Mouse (Mus musculus) midbrain, embryonic 13.5 days (tissue): ENCODE measurements around the gene Igf1r. TPM values are rescaled to one million over a fixed set of nuclear protein-coding genes. Genes with fewer than 3 reads are reported as not detected.

Experiments used
- ATAC-seq: fragments of 200-750 bp; cut with Nextera tagmentation; 2 replicates; pipeline ENCODE4 v1.8.0; 2017; ENCODE audit warnings: mild to moderate bottlenecking, moderate TSS enrichment, moderate library complexity
- H3K27ac ChIP-seq: fragments of 300-500 bp; sonication (generic); 2 replicates; pipeline ENCODE4 v1.5.1; 2015; ENCODE audit warnings: inconsistent platforms, mild to moderate bottlenecking, moderate library complexity
- H3K27me3 ChIP-seq: fragments of 300-500 bp; sonication (generic); 2 replicates; pipeline ENCODE4 v1.6.1; 2015; ENCODE audit warnings: mild to moderate bottlenecking, inconsistent platforms
- H3K36me3 ChIP-seq: fragments of 300-500 bp; sonication (generic); 2 replicates; pipeline ENCODE4 v1.6.1; 2015; ENCODE audit warnings: mild to moderate bottlenecking, inconsistent platforms
- H3K4me1 ChIP-seq: fragments of 300-500 bp; sonication (generic); replicated peaks from 2 replicates; pipeline ENCODE4 v1.6.1; 2015; ENCODE audit warnings: inconsistent platforms
- H3K4me2 ChIP-seq: fragments of 300-500 bp; sonication (generic); replicated peaks from 2 replicates; pipeline ENCODE4 v1.6.1; 2015; ENCODE audit warnings: moderate library complexity, mild to moderate bottlenecking, inconsistent platforms
- H3K4me3 ChIP-seq: fragments of 300-500 bp; sonication (generic); replicated peaks from 2 replicates; pipeline ENCODE4 v1.5.1; 2015; ENCODE audit warnings: mild to moderate bottlenecking, inconsistent platforms
- H3K9ac ChIP-seq: fragments of 300-500 bp; sonication (generic); replicated peaks from 2 replicates; pipeline ENCODE4 v1.6.1; 2015; ENCODE audit warnings: mild to moderate bottlenecking, inconsistent platforms
- H3K9me3 ChIP-seq: fragments of 300-500 bp; sonication (generic); 2 replicates; pipeline ENCODE4 v1.6.1; 2016; ENCODE audit warnings: mild to moderate bottlenecking, inconsistent platforms
- WGBS: fragments of 180-500 bp; shearing (Covaris S2); methylation state at CpG from one replicate; pipeline ENCODE4 v1.1.7; 2015; 5-methylcytosine and 5-hydroxymethylcytosine counted together
- polyA plus RNA-seq: library from polyadenylated mRNA; unstranded; fragments of >200 nt; fragmentation: Nextera tagmentation; extraction: Ambion mirVana; gene quantifications from 2 replicates; pipeline ENCODE4 v1.2.1, GENCODE M21; 2015

The Igf1r gene
- polyA plus RNA-seq, 1 experiment from 2014 or later = 31.4 TPM

GRCm38 (mm10) chr7:67960701-67961100 is 8.1 kb downstream of the Igf1r start:
- Histone ChIP-seq H3K36me3 (no peaks in the 10 kb centered on the region), H3K4me2 (no peak overlapping the region), H3K27ac (no peak overlapping the region), H3K4me1 (peaks cover 69% of the 10 kb centered on the region), H3K9me3 (no peaks in the 10 kb centered on the region), H3K4me3 (no peak overlapping the region), H3K9ac (no peak overlapping the region), H3K27me3 (no peaks in the 10 kb centered on the region)
- no peak for ATAC-seq
- 47% methylated on average over 9 of the region's 9 CpGs for WGBS

GRCm38 (mm10) chr7:67961567-67962267 is 9.1 kb downstream of the Igf1r start:
- H3K27ac ChIP-seq = no peak overlapping the region
- H3K36me3 ChIP-seq = no peaks in the 10 kb centered on the region
- no peaks in the 10 kb centered on the region for H3K27me3 ChIP-seq
- 12% methylated on average over 14 of the region's 14 CpGs for WGBS
- peaks cover 64% of the 10 kb centered on the region for H3K4me1 ChIP-seq
- no peak overlapping the region for H3K4me2 ChIP-seq
- H3K9me3 ChIP-seq = no peaks in the 10 kb centered on the region
- no peak overlapping the region for H3K4me3 ChIP-seq
- ATAC-seq = peak; percentile 68
- no peak overlapping the region for H3K9ac ChIP-seq

GRCm38 (mm10) chr7:67963691-67964090 is 11.1 kb downstream of the Igf1r start:
- ATAC-seq = no peak
- H3K36me3 ChIP-seq = no peaks in the 10 kb centered on the region
- H3K4me1 ChIP-seq = peaks cover 46% of the 10 kb centered on the region
- no peak overlapping the region for H3K4me3 ChIP-seq
- no peaks in the 10 kb centered on the region for H3K27me3 ChIP-seq
- H3K9me3 ChIP-seq = no peaks in the 10 kb centered on the region
- no peak overlapping the region for H3K9ac ChIP-seq
- 86% methylated on average over 3 of the region's 3 CpGs for WGBS
- no peak overlapping the region for H3K4me2 ChIP-seq
- no peak overlapping the region for H3K27ac ChIP-seq

- Histone ChIP-seq H3K9me3 (no peaks in the 10 kb centered on the region), H3K4me2 (no peak overlapping the region), H3K4me3 (no peak overlapping the region), H3K9ac (no peak overlapping the region), H3K27me3 (no peaks in the 10 kb centered on the region), H3K27ac (no peak overlapping the region), H3K36me3 (no peaks in the 10 kb centered on the region), H3K4me1 (peaks cover 44% of the 10 kb centered on the region)
- no peak for ATAC-seq
- WGBS = 87% methylated on average over 12 of the region's 12 CpGs
These were observed 15.8 kb downstream of the Igf1r start for GRCm38 (mm10) chr7:67968394-67968793.

GRCm38 (mm10) chr7:67969076-67969475 is 16.4 kb downstream of the Igf1r start:
- ATAC-seq = no peak
- Histone ChIP-seq H3K4me1 (peaks cover 51% of the 10 kb centered on the region), H3K27me3 (no peaks in the 10 kb centered on the region), H3K36me3 (no peaks in the 10 kb centered on the region), H3K9me3 (no peaks in the 10 kb centered on the region), H3K4me3 (no peak overlapping the region), H3K4me2 (no peak overlapping the region), H3K27ac (no peak overlapping the region), H3K9ac (no peak overlapping the region)
- WGBS = 77% methylated on average over 9 of the region's 9 CpGs

GRCm38 (mm10) chr7:67973180-67974014 is 20.8 kb downstream of the Igf1r start:
- no peaks in the 10 kb centered on the region for H3K9me3 ChIP-seq
- H3K36me3 ChIP-seq = no peaks in the 10 kb centered on the region
- 23% methylated on average over 15 of the region's 15 CpGs for WGBS
- H3K4me2 ChIP-seq = no peak overlapping the region; the same call in 1 of the 2 replicates
- ATAC-seq = no peak
- H3K27ac ChIP-seq = peak overlapping the region; percentile 14; the same call in 1 of the 2 replicates
- no peak overlapping the region for H3K9ac ChIP-seq
- H3K27me3 ChIP-seq = no peaks in the 10 kb centered on the region
- peaks cover 52% of the 10 kb centered on the region for H3K4me1 ChIP-seq
- H3K4me3 ChIP-seq = no peak overlapping the region

- no peak overlapping the region for H3K4me3 ChIP-seq
- 78% methylated on average over 3 of the region's 3 CpGs for WGBS
- H3K4me1 ChIP-seq = peaks cover 51% of the 10 kb centered on the region
These were observed 29.3 kb downstream of the Igf1r start for GRCm38 (mm10) chr7:67981956-67982355.

GRCm38 (mm10) chr7:67982809-67983208 is 30.2 kb downstream of the Igf1r start:
- ATAC-seq = no peak
- H3K4me3 ChIP-seq = no peak overlapping the region
- no peaks in the 10 kb centered on the region for H3K36me3 ChIP-seq
- 81% methylated on average over 8 of the region's 8 CpGs for WGBS
- H3K9ac ChIP-seq = no peak overlapping the region
- H3K9me3 ChIP-seq = no peaks in the 10 kb centered on the region
- H3K4me2 ChIP-seq = no peak overlapping the region
- no peak overlapping the region for H3K27ac ChIP-seq
- no peaks in the 10 kb centered on the region for H3K27me3 ChIP-seq
- peaks cover 56% of the 10 kb centered on the region for H3K4me1 ChIP-seq

More at GRCm38 (mm10) chr7:67981956-67982355, 29.3 kb downstream of the Igf1r start:
- H3K9ac ChIP-seq = no peak overlapping the region
- no peaks in the 10 kb centered on the region for H3K9me3 ChIP-seq
- no peak overlapping the region for H3K4me2 ChIP-seq
- ATAC-seq = no peak
- no peak overlapping the region for H3K27ac ChIP-seq
- H3K27me3 ChIP-seq = no peaks in the 10 kb centered on the region
- H3K36me3 ChIP-seq = no peaks in the 10 kb centered on the region

GRCm38 (mm10) chr7:67983451-67983850 is 30.8 kb downstream of the Igf1r start:
- no peak overlapping the region for H3K4me2 ChIP-seq
- no peaks in the 10 kb centered on the region for H3K36me3 ChIP-seq
- no peaks in the 10 kb centered on the region for H3K9me3 ChIP-seq
- peaks cover 55% of the 10 kb centered on the region for H3K4me1 ChIP-seq
- no peaks in the 10 kb centered on the region for H3K27me3 ChIP-seq
- no peak overlapping the region for H3K9ac ChIP-seq
- H3K27ac ChIP-seq = no peak overlapping the region
- no peak for ATAC-seq
- no peak overlapping the region for H3K4me3 ChIP-seq
- WGBS = 94% methylated on average over 7 of the region's 7 CpGs

- no peak overlapping the region for H3K27ac ChIP-seq
- no peaks in the 10 kb centered on the region for H3K9me3 ChIP-seq
- no peak overlapping the region for H3K9ac ChIP-seq
- H3K27me3 ChIP-seq = no peaks in the 10 kb centered on the region
- no peak overlapping the region for H3K4me3 ChIP-seq
- ATAC-seq = no peak
- 84% methylated on average over 5 of the region's 5 CpGs for WGBS
- no peak overlapping the region for H3K4me2 ChIP-seq
- no peaks in the 10 kb centered on the region for H3K36me3 ChIP-seq
- peaks cover 50% of the 10 kb centered on the region for H3K4me1 ChIP-seq
These were observed 32.4 kb downstream of the Igf1r start for GRCm38 (mm10) chr7:67985003-67985416.

GRCm38 (mm10) chr7:67985511-67985910 is 32.9 kb downstream of the Igf1r start:
- Histone ChIP-seq H3K4me2 (no peak overlapping the region), H3K27me3 (no peaks in the 10 kb centered on the region), H3K9me3 (no peaks in the 10 kb centered on the region), H3K4me3 (no peak overlapping the region), H3K4me1 (peaks cover 50% of the 10 kb centered on the region), H3K9ac (no peak overlapping the region), H3K36me3 (no peaks in the 10 kb centered on the region), H3K27ac (0 out of 2 replicates have a peak overlapping the region, but pooled peaks have one; percentile 14)
- 78% methylated on average over 5 of the region's 5 CpGs for WGBS
- peak; percentile 29; the same call in 1 of the 2 replicates for ATAC-seq

GRCm38 (mm10) chr7:67986277-67986676 is 33.6 kb downstream of the Igf1r start:
- Histone ChIP-seq H3K9ac (no peak overlapping the region), H3K4me3 (no peak overlapping the region), H3K4me2 (no peak overlapping the region), H3K9me3 (no peaks in the 10 kb centered on the region), H3K4me1 (peaks cover 48% of the 10 kb centered on the region), H3K36me3 (no peaks in the 10 kb centered on the region), H3K27me3 (no peaks in the 10 kb centered on the region), H3K27ac (no peak overlapping the region)
- ATAC-seq = no peak
- 59% methylated on average over 10 of the region's 10 CpGs for WGBS
